Mouse (Mus musculus) cerebellum, adult 8-10 months (tissue): ENCODE measurements around the gene Mast4.

Source experiments
- DNase-seq: peaks from one replicate; pipeline ENCODE4 v3.0.0; 2022

The Mast4 gene

GRCm38 (mm10) chr13:102957508-102958272, 376.6 kb downstream of the Mast4 start:
- no peak for DNase-seq

DNA sequence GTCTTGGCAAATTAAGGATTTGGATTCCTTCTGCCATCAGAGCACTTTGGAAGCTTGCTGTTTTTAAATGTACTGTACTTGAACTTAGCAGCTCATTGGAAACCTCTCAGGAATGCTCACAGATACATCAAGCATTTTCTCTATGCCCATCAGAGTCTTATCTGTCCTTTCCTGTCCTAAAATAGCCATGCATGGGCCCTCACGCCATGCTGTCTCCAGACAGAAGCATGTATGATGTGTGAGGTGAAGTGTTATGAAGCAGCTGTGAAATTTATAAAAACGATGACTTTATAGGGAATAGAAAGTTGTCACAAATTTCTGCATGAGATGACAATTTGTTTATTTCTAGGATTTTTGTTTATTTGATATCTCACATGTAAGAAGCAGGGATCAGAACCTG, 378.8 kb downstream of the Mast4 start:
- DNase-seq: no peak

GRCm38 (mm10) chr13:102949756-102950155, 384.5 kb downstream of the Mast4 start:
- DNase-seq: no peak

- DNase-seq: no peak
These were observed 385.3 kb downstream of the Mast4 start for GRCm38 (mm10) chr13:102948966-102949365.

GRCm38 (mm10) chr13:102947546-102947945, 386.8 kb downstream of the Mast4 start:
- DNase-seq: no peak

GRCm38 (mm10) chr13:102946024-102946821, 388.1 kb downstream of the Mast4 start:
- no peak for DNase-seq

GRCm38 (mm10) chr13:102945450-102945849, 388.8 kb downstream of the Mast4 start:
- no peak for DNase-seq

GRCm38 (mm10) chr13:102944516-102944915, 389.8 kb downstream of the Mast4 start:
- DNase-seq: no peak

GRCm38 (mm10) chr13:102942557-102942956, 391.7 kb downstream of the Mast4 start:
- DNase-seq: no peak

DNA sequence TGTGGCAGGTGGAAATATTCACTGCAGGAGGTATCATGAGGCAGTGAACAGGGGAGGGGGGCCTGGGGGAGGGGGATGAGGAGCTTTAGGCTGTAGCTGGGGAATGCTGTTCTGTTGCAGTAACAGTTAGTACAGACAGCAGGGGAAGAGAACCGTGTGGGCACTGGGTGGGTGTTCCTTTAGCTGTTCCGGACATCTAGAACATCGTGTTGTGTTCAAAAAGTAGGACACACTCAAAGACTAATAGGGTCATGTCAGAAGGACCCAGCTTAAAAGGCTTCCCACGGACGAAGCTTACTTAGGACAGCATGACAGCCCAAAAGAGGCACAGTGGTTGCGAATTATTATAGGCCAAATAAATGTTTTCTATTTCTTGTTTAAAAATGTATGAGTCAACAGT, 393.8 kb downstream of the Mast4 start:
- no peak for DNase-seq

DNA sequence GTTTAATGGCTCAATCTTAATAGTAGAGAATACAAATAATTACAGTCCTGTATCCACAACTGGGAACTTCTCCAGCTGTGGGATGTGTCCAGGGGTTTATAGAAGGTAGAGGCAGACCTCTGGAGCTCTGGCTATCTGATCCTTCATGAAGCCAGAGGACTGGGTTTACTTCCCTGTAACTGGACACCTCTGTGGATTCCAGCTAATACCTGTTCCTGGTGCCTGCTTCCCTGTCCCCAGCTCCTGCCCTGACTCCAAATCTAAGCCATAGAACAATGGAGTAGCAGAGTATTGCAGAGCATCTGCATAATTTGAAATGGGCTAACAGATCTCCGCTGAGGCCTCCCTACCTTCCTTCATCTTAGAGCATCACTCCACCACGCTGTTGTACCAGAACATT, 398.1 kb downstream of the Mast4 start:
- DNase-seq: no peak

DNA sequence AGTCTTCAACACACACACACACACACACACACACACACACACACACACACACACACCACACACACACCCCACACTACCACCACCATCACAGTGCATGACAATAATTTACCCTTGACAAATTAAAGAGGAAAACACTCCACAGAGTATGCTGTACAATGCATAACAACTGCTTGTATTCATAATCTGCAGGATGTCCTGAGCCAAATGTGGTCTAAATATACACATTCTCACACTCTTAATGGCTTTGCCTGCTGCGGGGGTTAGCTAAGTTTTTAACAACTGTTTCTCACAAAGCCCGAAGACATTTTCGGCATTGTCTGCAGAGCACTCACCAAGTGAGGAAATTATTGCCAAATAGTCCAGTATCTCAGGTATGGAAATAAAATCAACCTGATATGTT, 398.5 kb downstream of the Mast4 start:
- no peak for DNase-seq

DNA sequence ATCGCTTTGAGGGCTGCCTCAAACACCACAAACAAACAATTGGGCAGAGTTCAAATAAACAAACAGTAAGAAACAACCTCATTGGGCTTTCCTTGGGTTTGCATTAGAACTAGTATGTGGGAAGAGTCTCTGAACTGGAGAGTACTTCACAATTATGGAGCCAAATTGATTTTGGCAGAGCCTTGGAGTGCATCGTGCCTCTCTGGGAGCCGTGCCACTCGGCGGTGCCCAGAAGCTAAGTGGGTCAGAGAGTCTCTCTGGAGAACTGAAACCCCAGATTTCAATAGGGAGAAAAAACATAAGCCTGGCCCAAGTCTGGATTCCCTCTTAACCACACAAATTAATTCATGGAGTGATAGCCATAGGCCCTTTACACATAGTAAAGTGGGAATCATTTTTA, 400.6 kb downstream of the Mast4 start:
- peak; percentile 12 for DNase-seq

DNA sequence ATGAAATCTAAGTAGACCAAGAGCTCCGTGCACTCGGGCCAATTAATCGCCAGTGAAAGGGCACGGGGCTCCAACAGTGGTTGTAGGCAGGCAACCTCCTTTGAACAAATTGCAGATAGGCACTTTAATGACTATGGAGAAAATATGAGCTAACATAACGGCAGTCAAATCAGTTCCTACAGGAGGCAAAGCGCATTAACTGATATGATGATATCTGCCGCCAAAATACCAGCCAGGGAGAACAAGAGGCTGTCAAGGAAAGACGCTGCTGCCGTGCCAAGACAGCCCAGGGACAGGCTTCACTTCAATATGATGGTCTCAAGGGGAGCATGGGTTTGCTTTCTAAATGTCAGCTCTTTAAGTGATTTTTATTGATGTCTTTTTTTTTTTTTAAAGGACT, 401.9 kb downstream of the Mast4 start:
- DNase-seq: no peak

DNA sequence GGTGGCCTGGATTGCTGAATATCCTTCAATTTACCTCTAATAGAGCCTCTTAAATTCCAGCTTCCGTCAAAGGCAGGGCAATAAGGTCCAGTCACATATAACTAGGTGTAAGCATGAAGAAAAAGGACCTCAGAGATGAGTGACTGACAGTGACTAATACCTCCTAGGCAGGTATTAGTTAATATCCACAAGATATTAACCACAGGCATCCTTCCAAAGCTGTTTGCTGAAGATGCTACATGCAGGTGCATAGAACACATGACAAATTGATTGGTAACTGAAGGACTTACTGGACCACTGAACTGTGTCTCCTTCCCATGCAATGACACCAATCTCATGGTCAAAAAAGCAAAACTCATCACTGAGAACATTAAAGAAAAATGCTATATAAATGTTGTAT, 402.3 kb downstream of the Mast4 start:
- no peak for DNase-seq

- no peak for DNase-seq
These were observed 408.3 kb downstream of the Mast4 start for GRCm38 (mm10) chr13:102925844-102926598.

GRCm38 (mm10) chr13:102919741-102920140, 414.6 kb downstream of the Mast4 start:
- no peak for DNase-seq

DNA sequence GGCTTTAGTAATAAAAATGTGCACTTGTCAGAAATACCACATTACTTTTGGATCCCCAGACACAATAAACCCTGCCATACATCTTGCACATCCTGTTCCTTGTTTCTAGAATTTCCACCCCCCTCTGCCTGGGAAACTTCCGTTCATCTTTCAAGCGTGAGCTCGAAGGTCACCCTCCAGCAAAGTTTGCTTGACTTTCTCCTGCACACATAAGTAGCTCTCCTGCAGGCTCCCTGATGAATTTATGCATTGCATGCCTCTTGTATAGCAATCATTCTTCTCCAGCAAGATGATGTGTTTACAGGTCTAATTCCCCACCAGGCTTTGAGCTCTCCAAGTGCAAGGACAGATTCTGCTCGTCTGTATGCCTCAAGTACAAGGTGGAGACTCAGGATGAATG, 415.7 kb downstream of the Mast4 start:
- DNase-seq: no peak

GRCm38 (mm10) chr13:102915341-102915740, 419.0 kb downstream of the Mast4 start:
- DNase-seq: no peak

GRCm38 (mm10) chr13:102914800-102915199, 419.5 kb downstream of the Mast4 start:
- DNase-seq: no peak

DNA sequence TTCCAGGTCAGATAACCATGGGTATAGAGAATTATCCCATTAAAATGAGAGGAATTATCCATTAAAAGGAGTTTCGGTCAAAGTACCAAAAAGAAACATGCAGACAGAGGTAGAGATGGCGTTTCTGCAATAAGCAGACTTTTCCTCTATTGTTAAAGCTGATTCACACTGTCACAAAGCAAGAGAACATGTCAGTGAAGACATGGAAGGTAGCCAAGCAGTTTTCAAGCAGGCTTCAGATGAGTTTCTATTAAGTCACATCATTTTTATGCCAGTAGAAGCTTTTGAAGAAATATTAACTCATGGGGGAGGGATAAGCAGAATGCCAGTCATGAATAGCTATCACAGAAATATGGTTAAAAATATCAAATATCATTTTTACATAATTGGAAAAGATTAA, 420.4 kb downstream of the Mast4 start:
- DNase-seq: no peak

DNA sequence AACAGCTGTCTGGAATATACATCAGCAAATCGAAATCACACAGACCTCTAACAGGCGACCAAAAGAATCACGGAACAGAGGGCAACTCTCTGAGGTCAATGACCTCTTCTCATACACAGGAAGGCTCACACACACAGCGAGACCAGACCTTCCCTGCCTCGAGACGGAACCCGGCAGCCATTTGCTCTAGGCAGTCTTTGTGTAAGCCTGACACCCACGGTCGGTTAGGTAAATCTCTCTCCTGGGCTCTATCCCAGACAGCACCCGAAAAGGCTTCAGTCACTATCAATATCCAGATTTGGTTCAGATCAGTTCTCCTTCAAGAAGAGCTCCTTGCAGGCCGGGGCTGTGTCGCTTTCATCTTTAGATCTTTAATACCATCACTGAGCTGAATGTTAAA, 421.4 kb downstream of the Mast4 start:
- no peak for DNase-seq

GRCm38 (mm10) chr13:102909654-102910418, 424.5 kb downstream of the Mast4 start:
- DNase-seq: no peak
